Mouse (Mus musculus): ENCODE results near the gene Drap1.

- no peak for TF ChIP-seq POLR2A (IDR thresholded peaks at IDR 0.05; ENCODE audit: borderline replicate concordance, extremely low read depth, low read depth, low read length)
- no peak for TF ChIP-seq CTCF (IDR thresholded peaks at IDR 0.05; ENCODE audit: insufficient read depth, low read length)
Observed at GRCm38 (mm10) chr19:5463212-5463611, 38.4 kb upstream of the Drap1 start.

Measured in lung, adult 2 months (tissue).